Mouse (Mus musculus): ENCODE data around the gene Trak2. TPM values are rescaled to one million over a fixed set of nuclear protein-coding genes. Genes with fewer than 3 reads are reported as not detected.
A peak's percentile ranks its signal among the peaks of the same experiment; 100 is the strongest.
"Not testable (repeated sequence)": the region's sequence is repeated elsewhere in the genome, so short reads cannot be mapped to it uniquely, and the experiment has no call there.

The Trak2 gene
- polyA plus RNA-seq, 1 experiment from 2014 or later, result 53.1 TPM

DNA sequence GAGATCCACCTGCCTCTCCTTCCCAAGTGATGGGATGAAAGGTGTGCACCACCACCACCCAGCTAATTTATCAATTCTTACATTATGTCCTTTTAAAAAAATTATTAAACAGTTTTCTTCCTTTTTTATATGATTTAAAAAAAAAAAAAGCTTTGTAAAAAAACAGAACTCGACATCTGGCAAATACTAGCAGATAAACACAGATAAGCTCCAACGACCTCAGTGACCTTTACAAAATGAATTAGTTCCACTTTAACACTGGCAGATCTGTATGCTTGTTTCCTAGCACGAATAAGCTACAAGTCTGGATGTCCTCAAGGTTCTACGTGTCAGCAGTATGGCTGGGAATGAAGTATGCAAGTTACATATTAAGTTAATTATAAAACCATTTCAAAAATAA lies 5.7 kb downstream of the Trak2 start:
- no peaks in the 10 kb centered on the region for H3K9me3 ChIP-seq (replicated peaks)
- peaks cover 74% of the 10 kb centered on the region for H3K4me1 ChIP-seq (replicated peaks)
- peak overlapping the region; percentile 71 for H3K4me2 ChIP-seq
- ATAC-seq (ENCODE audit: insufficient read depth), result no peak
- peaks cover 7% of the 10 kb centered on the region; the same call in 1 of the 2 replicates for H3K36me3 ChIP-seq (replicated peaks)
- peak overlapping the region; percentile 71 for H3K27ac ChIP-seq (replicated peaks)
- H3K4me3 ChIP-seq (replicated peaks), result peak overlapping the region; percentile 24
- H3K27me3 ChIP-seq, result no peaks in the 10 kb centered on the region
- H3K9ac ChIP-seq, result peak overlapping the region; percentile 40
- 23% methylated on average over 4 of the region's 4 CpGs for WGBS (ENCODE audit: insufficient replicate concordance)

DNA sequence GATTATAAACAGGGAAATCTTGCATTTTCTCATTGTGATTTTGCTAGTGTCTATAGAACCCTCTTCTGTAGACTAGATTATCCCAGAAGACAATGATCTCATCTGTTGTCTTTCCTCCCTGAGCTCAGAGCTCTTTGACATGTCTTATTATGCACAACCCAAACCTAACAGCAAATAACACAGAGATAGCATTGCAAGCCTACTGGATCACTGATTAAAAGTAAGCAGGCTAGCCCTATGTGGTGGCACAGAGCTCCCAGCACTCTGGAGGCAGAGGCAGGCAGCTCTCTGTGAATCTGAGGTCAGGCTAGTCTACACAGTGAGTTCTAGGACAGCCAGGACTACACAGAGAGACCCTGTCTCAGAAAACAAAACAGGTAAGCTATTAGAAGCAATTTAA lies 10.4 kb downstream of the Trak2 start:
- Histone ChIP-seq H3K4me3 (replicated peaks) (peak overlapping the region; percentile 33), H3K4me2 (peak overlapping the region; percentile 63), H3K9me3 (replicated peaks) (no peaks in the 10 kb centered on the region), H3K27me3 (no peaks in the 10 kb centered on the region), H3K4me1 (replicated peaks) (peaks cover 97% of the 10 kb centered on the region), H3K9ac (peak overlapping the region; percentile 61), H3K27ac (replicated peaks) (peak overlapping the region; percentile 98), H3K36me3 (replicated peaks) (peaks cover 27% of the 10 kb centered on the region)
- peak; percentile 70 for ATAC-seq (ENCODE audit: insufficient read depth)

DNA sequence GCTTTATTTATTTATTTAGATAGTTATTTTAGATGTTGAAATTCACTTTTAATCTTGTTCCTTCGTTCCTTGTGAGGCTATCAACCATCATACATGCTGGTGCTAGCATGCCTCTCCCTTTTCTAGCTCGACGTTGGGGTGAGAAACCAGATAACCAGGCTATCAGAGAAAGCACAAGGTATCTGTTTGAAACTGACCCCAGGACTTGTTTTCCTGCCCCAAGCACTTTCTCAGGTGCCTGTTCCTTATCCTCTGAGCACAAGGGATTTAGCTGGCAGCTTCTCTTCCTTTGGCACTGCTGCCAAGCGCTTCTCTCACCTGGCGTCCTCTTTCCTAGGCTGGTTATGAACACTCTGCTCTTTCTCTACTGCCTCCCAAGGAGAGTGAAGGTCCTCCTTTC lies 10.8 kb downstream of the Trak2 start:
- Histone ChIP-seq H3K27me3 (no peaks in the 10 kb centered on the region), H3K9me3 (replicated peaks) (no peaks in the 10 kb centered on the region), H3K27ac (replicated peaks) (peak overlapping the region; percentile 98), H3K9ac (peak overlapping the region; percentile 61), H3K4me3 (replicated peaks) (peak overlapping the region; percentile 33), H3K4me2 (peak overlapping the region; percentile 63), H3K4me1 (replicated peaks) (peaks cover 96% of the 10 kb centered on the region), H3K36me3 (replicated peaks) (peaks cover 28% of the 10 kb centered on the region)
- ATAC-seq (ENCODE audit: insufficient read depth), result peak; percentile 89
- WGBS (ENCODE audit: insufficient replicate concordance), result 10% methylated on average over 5 of the region's 5 CpGs

DNA sequence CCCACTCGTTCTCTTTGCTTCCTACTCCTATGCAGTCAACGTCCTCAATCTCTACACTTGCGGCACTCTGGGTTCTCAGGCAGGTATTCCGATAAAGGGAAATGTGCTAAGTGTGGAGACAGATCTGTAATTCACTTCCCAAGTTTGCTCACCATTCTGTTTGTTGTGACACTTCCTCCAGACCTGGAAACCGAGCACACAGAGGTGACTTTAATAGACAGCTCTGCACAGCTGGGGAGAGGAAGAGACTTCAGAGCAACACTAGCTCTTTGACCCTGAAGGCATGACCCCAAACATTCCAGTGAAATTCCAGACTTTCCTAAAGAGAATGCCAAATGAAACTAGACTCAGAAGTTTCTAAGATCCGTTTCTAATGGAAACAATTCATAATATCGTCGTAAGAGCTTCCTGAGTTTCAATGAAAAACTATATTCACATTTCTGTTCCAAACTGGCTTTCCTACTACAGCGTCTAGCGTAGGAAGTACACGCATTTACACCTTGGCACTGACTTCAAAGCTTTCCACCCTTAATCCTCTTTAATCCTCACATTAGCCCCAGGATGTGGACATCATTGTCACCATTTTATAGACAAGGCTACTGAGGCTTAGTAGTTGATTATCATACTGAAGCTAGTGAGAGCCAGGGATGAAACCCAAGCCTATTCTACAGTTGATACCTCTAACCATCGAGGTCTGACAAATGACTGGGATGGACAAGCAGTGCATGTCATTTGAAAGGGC lies 11.9 kb downstream of the Trak2 start:
- Histone ChIP-seq H3K4me2 (peak overlapping the region; percentile 63), H3K27ac (replicated peaks) (peak overlapping the region; percentile 98), H3K4me1 (replicated peaks) (peaks cover 94% of the 10 kb centered on the region), H3K9me3 (replicated peaks) (no peaks in the 10 kb centered on the region), H3K36me3 (replicated peaks) (peaks cover 24% of the 10 kb centered on the region), H3K27me3 (no peaks in the 10 kb centered on the region), H3K9ac (peak overlapping the region; percentile 46; the same call in 1 of the 2 replicates), H3K4me3 (replicated peaks) (peak overlapping the region; percentile 33)
- 57% methylated on average over 12 of the region's 12 CpGs for WGBS (ENCODE audit: insufficient replicate concordance)
- ATAC-seq (ENCODE audit: insufficient read depth), result no peak

DNA sequence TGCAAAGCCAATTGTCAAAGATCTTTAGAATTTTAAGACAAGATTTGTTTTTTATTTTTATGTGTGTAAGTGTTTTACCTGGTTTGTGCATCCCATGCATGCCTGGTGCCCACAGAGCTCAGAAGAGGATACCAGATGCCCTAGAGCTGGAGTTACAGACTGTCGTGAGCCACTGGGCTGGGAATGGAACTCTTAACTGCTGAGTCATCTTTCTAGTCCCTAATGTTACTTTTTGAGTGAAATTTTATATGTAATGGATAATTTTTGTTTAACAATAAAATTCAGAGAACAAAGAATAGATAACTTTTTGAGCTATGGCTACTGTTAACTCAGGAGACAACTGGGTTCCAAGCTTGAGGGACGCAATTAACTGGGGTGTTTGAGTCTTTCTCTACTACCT lies 13.5 kb downstream of the Trak2 start:
- ATAC-seq (ENCODE audit: insufficient read depth), result no peak
- peak overlapping the region; percentile 98 for H3K27ac ChIP-seq (replicated peaks)
- H3K36me3 ChIP-seq (replicated peaks), result peaks cover 24% of the 10 kb centered on the region
- WGBS (ENCODE audit: insufficient replicate concordance), result 54% methylated on average over 2 of the region's 2 CpGs
- 0 out of 2 replicates have a peak overlapping the region, but pooled peaks have one; percentile 7 for H3K4me3 ChIP-seq (replicated peaks)
- H3K9ac ChIP-seq, result peak overlapping the region; percentile 39; the same call in 1 of the 2 replicates
- H3K9me3 ChIP-seq (replicated peaks), result no peaks in the 10 kb centered on the region
- peaks cover 95% of the 10 kb centered on the region for H3K4me1 ChIP-seq (replicated peaks)
- no peaks in the 10 kb centered on the region for H3K27me3 ChIP-seq
- peak overlapping the region; percentile 63 for H3K4me2 ChIP-seq

DNA sequence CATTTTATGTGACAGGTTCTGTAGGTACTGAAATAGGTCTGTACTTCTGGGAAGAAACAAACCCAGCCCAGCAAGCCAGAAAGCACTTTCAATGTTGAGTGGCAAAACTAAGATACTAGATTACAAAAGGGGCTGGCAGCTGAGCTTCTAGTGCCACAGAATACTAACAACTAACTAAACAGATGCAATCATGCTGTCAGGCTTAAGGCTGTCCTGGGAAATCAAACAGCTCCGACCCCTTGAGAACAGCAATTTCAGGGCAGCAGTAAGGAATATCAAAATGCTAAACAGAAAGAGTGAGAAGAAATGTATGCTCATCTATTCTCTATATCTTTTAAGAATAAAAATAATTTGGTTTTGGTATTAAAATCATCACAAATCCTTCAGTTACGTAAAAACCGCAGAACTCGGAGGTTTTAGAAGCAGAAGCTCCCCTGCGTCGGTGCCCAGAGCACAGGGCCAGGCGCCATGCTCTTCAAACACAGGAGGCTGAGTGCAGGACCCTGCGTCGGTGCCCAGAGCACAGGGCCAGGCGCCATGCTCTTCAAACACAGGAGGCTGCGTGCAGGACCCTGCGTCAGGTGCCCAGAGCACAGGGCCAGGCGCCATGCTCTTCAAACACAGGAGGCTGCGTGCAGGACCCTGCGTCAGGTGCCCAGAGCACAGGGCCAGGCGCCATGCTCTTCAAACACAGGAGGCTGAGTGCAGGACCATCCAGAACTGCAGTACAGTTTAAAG lies 14.3 kb downstream of the Trak2 start:
- Histone ChIP-seq H3K4me1 (replicated peaks) (peaks cover 94% of the 10 kb centered on the region), H3K4me2 (0 out of 2 replicates have a peak overlapping the region, but pooled peaks have one; percentile 16), H3K27ac (replicated peaks) (peak overlapping the region; percentile 98), H3K36me3 (replicated peaks) (peaks cover 24% of the 10 kb centered on the region), H3K9ac (0 out of 2 replicates have a peak overlapping the region, but pooled peaks have one; percentile 9)
- WGBS (ENCODE audit: insufficient replicate concordance), result 85% methylated on average over 16 of the region's 16 CpGs
- not testable (repeated sequence) for H3K9me3 ChIP-seq (replicated peaks); ATAC-seq (ENCODE audit: insufficient read depth); H3K4me3 ChIP-seq (replicated peaks); H3K27me3 ChIP-seq

DNA sequence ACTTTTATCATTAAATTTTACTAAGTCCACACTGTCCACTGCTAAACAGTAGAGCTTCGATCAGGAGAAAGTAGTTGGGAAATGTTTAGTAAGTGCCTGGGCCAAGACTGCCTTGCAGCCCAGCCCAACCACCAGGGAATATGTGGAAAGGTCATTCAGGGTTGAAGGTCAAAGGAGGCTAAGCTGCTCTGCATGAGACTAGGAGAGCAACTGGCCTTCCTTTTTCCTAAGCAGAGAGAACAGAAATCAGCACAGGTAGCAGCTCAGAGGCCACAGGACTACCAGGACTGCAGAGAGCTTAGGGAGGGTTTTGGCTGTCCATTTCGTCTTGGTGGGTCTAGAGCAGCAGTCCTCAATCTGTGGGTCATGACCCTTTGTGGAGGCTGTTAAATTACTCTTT lies 15.3 kb downstream of the Trak2 start:
- Histone ChIP-seq H3K9ac (peak overlapping the region; percentile 44; the same call in 1 of the 2 replicates), H3K27ac (replicated peaks) (peak overlapping the region; percentile 80)

DNA sequence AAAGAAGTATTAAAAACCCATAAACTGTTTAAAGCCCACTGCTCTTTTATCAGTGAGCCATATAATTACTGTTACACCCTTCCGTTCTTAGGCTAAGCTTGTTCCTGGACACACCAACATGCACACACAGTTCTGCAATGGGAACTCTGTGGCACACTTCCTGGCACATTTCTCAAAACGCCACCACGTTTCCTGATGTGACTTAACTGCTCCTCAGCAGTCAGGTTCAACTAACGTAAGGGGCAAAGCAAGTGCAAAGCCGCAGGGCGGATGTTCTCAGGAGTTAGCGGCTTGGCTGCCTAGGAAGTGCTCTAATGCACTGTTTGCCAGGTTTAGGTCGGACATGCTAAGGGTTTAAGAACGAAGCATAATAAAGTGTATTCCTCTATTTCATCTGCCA lies 17.0 kb downstream of the Trak2 start:
- no peaks in the 10 kb centered on the region for H3K27me3 ChIP-seq
- no peak for ATAC-seq (ENCODE audit: insufficient read depth)
- peaks cover 91% of the 10 kb centered on the region for H3K4me1 ChIP-seq (replicated peaks)
- H3K9me3 ChIP-seq (replicated peaks), result no peaks in the 10 kb centered on the region
- H3K4me2 ChIP-seq, result peak overlapping the region; percentile 69
- WGBS (ENCODE audit: insufficient replicate concordance), result 11% methylated on average over 9 of the region's 9 CpGs
- peaks cover 35% of the 10 kb centered on the region for H3K36me3 ChIP-seq (replicated peaks)
- H3K9ac ChIP-seq, result peak overlapping the region; percentile 58
- H3K27ac ChIP-seq (replicated peaks), result peak overlapping the region; percentile 97
- H3K4me3 ChIP-seq (replicated peaks), result peak overlapping the region; percentile 39

More for the DNA sequence above, 15.3 kb downstream of the Trak2 start:
- Histone ChIP-seq H3K36me3 (replicated peaks) (peaks cover 24% of the 10 kb centered on the region), H3K4me1 (replicated peaks) (peaks cover 91% of the 10 kb centered on the region), H3K9me3 (replicated peaks) (no peaks in the 10 kb centered on the region), H3K4me3 (replicated peaks) (no peak overlapping the region), H3K4me2 (peak overlapping the region; percentile 45), H3K27me3 (no peaks in the 10 kb centered on the region)
- ATAC-seq (ENCODE audit: insufficient read depth), result no peak
- 58% methylated on average over 2 of the region's 2 CpGs for WGBS (ENCODE audit: insufficient replicate concordance)

DNA sequence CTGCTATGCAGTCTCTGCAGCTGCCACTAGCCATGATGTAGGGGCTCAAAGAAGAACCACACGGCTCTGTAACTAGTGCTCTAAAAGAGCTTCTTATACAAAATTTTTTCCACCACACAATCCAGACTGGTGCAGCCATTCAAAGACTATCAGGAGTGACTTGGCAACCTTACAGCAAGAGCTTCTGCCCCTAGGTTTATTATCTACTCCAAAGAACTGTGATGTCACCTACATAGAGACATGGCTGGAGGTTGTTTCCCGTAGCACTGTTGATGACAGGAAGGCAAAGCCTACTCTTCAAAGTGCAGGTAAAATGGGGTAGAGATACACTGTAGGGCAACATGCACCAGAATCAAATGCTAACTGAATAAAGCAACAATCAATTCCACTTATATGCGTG lies 17.5 kb downstream of the Trak2 start:
- peak overlapping the region; percentile 58 for H3K9ac ChIP-seq
- no peaks in the 10 kb centered on the region for H3K9me3 ChIP-seq (replicated peaks)
- WGBS (ENCODE audit: insufficient replicate concordance), result 36% methylated on average over 3 of the region's 3 CpGs
- H3K27me3 ChIP-seq, result no peaks in the 10 kb centered on the region
- H3K27ac ChIP-seq (replicated peaks), result peak overlapping the region; percentile 97
- peaks cover 35% of the 10 kb centered on the region for H3K36me3 ChIP-seq (replicated peaks)
- peak overlapping the region; percentile 69 for H3K4me2 ChIP-seq
- H3K4me3 ChIP-seq (replicated peaks), result peak overlapping the region; percentile 52
- peak; percentile 30 for ATAC-seq (ENCODE audit: insufficient read depth)
- peaks cover 91% of the 10 kb centered on the region for H3K4me1 ChIP-seq (replicated peaks)

DNA sequence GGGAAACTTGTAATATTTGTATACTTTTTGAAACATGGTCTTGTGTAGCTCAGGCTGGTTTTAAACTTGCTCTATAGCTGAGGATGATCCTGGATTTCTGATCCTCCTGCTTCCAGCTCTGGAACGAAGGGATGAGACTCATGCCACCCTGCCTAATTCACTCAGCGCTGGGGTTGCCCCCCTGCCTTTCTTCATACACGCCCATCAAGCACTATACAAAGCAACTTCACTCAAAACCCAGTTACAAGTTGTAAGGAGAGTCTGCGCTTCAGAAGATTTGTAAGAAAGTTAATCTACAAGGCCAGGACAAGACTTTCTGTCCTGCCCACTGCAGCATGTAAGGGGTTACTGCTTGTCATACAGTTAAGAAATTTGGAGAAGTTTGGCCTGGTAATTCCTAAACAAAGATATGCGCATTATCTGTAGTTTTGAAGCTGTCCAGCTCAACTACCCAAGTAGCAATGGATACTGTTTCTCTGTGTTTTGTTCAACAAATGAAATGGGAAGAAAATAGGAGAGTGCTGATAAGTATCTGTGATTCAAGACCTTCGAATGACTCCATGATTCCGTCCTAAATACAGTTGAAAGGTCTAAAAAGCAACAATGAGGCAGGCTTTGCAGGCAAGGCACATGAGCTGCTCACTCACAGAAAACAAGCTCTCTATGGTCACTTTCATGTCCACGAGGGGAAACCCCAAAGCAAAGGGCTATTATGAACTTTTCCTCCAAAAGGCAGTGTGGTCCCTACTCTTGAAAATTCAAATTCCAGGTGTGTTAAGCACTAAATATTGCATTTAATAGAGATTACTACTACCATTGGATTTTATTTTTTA lies 18.4 kb downstream of the Trak2 start:
- Histone ChIP-seq H3K27ac (replicated peaks) (peak overlapping the region; percentile 97), H3K4me2 (peak overlapping the region; percentile 69), H3K9ac (peak overlapping the region; percentile 58), H3K36me3 (replicated peaks) (peaks cover 33% of the 10 kb centered on the region), H3K27me3 (no peaks in the 10 kb centered on the region), H3K4me3 (replicated peaks) (peak overlapping the region; percentile 52), H3K9me3 (replicated peaks) (no peaks in the 10 kb centered on the region), H3K4me1 (replicated peaks) (peaks cover 88% of the 10 kb centered on the region)
- ATAC-seq (ENCODE audit: insufficient read depth), result no peak
- 35% methylated on average over 8 of the region's 8 CpGs for WGBS (ENCODE audit: insufficient replicate concordance)

Measured in liver, embryonic 15.5 days (tissue).